Comparison of ENCODE assay signal across 16 mouse cellular contexts in the genomic region with DNA sequence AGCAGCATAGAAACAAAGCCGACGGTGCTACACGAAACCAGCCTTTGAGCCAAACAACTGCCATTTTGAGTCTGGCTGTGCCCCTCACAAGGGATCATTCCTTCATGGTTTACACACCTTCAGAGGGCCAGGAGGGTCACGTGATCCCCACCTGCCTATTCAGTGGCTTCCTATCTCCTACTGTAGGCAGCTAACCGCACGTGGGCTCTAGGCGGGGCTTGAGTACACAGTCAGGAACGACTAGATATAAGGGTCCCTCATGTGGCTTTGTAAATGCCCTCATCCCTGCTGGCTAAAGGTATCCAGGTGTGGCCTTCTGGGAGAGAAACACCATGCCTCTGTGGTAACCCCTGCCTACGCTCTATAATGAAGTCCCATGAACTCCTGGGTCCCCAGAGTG. TPM values are rescaled to one million over a fixed set of nuclear protein-coding genes. Genes with fewer than 3 reads are reported as not detected.
"Had no signal": no experiment of that assay in that cellular context is flagged by ENCODE, and none has a peak within 500 bp of the region (broad histone marks: within the 10 kb centered on the region; RNA-seq: fewer than 3 reads in every experiment).

No protein-coding gene starts in this region.

RNA-seq across cellular contexts. Expression of gene Gm49673, which starts 18.0 kb away (rescaled TPM):
- polyA plus RNA-seq: limb, embryonic 10.5 days; limb, embryonic 12.5 days; limb, embryonic 15.5 days; liver, embryonic 12.5 days; liver, embryonic 13.5 days; liver, embryonic 15.5 days; liver, embryonic 16.5 days; liver, postnatal 0 days; lung, embryonic 14.5 days; lung, embryonic 16.5 days; macrophage; midbrain, embryonic 11.5 days; midbrain, embryonic 12.5 days; midbrain, embryonic 14.5 days; midbrain, embryonic 16.5 days; myocyte had no signal
